Mouse (Mus musculus): ENCODE data around the gene Smgc.
"Not testable (repeated sequence)": the region's sequence is repeated elsewhere in the genome, so short reads cannot be mapped to it uniquely, and the experiment has no call there.

Smgc gene

DNA sequence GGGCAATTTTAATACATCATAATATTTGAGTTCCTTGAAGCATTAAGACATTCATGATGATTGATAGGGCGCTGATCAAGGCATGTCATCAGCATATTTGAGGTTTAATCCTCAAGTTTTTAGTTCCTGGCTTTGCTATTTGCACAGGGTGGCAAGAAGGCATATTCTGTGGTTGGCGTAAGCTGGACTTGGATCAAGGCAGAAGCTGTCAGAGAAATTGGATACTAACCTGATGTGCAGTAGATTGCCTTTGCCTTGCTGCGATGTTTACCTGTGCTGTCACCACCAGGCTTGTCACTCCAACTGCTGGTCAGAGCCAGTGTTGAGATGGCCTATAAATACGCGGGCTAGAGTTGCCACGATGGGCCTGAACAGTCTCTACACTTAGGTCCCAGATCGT lies at the start of gene Smgc:
Gene Smgc (plus strand): TSS at position 301 of the 400 bp plus-strand sequence.
- no peak for DNase-seq (ENCODE audit: low read depth, low spot score)

DNA sequence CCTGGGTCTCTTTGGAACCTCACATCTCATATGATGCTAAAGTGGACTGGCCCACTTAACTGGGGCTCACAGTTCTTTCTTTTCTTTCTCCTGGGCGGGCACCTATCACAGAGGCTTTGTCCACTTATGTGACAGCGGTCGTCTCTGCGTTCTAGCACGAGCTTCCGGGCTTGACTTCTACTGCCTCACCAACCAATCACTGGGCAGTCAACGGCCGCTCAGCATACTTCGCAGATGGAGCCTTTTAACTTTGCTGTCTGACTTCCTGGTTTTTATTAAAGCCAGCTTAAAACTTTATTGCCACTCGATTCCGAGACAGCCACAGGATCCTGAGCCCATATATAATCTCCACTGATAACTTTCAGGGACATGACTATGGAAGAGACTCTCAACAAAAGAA lies 49.7 kb upstream of the Smgc start:
- no peak for DNase-seq (ENCODE audit: low read depth, low spot score)

DNA sequence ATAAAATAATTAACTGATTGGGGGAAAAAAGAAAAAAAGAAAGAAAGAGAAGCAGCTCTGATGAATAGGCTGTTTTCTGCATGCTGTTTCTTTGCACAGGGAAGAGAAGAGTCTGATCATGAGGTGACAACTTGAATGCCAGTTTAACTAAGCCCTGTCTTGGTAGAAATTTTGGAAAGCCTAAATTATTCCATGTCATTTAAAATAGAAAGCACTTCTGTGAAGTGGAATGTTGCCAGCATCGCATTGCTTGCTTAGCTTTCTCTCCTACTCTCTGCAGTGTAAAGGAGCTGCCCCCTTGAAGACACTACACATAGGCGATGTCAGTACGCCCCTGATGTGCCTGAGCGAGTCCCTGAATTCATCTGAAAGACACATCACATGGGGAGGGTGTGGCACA lies 31.6 kb upstream of the Smgc start:
- no peak for DNase-seq (ENCODE audit: low read depth, low spot score)

DNA sequence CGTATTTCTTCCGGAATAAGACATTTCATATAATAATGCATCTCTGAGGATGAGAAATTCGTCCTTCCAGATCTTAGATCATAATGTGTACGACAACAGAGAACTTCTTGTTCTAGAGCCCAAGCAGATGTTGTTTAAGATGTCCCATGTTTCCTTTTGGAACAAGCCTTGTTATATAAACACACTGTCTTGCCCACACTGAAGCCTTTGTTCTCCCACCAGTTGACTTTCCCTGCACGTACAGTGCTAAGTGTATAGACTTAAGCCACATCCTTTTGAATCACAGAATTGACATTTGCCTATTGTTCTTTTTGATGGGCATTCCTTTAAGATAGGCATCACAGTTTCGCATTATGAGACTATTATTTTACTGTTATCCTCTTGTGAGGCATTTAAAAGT lies 2.7 kb upstream of the Smgc start:
- DNase-seq (ENCODE audit: low read depth, low spot score), result no peak

DNA sequence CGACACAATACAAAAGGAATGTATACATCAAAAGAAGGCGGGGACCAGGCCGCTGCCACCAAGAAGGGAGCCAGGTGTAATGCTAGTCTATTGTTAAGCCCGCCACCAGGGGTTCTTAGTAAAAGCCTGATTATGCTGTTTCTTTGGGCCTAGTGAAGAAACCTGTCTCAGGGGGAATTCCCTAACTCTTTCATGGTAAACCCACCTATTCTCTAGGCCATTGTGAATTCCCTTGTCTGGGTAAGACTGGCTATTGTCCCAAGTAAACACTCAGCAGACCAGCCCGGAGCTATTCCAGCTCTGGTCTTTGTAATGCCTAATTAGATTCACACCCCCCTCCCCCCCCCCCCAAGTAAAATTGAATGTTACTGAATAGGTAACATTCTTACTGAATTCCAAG lies 26.1 kb downstream of the Smgc start:
- DNase-seq (ENCODE audit: low read depth, low spot score), result not testable (repeated sequence)

DNA sequence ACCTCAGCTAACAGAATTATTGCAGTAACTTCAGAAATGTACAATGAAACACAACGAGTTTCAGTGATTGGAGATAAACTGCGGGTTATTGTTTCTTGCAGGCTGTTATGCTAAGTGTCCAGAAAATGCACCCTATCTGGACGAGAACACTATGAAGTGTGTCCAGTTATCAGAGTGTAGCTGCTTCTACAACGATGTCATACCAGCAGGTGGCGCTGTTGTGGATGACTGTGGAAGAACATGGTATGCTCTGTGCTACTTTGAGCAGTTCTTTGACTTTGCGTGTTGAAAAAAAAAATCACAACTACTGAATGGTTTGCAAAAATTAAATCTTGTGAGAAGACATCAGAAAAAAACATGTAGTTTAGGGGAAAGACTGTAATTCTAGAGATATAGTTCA lies 62.2 kb downstream of the Smgc start:
- DNase-seq (ENCODE audit: low read depth, low spot score), result no peak

- not testable (repeated sequence) for DNase-seq (ENCODE audit: low read depth, low spot score)
Measured at GRCm38 (mm10) chr15:91907046-91907445, 69.0 kb downstream of the Smgc start.

Measured in retina, adult 2 months (tissue).